Mouse (Mus musculus) 3T3-L1 (cell line): ENCODE measurements around the gene Sorl1.
"Not testable (repeated sequence)": the region's sequence is repeated elsewhere in the genome, so short reads cannot be mapped to it uniquely, and the experiment has no call there.

Experiments
- DNase-seq: peaks from one replicate; pipeline ENCODE4 v3.0.0-alpha.2; 2015; ENCODE audit warnings: low read depth, low spot score

Sorl1 gene

GRCm38 (mm10) chr9:42094028-42094551 is 30.0 kb downstream of the Sorl1 start:
- DNase-seq: no peak

- DNase-seq: no peak
These were observed 31.3 kb downstream of the Sorl1 start for GRCm38 (mm10) chr9:42092749-42093148.

DNA sequence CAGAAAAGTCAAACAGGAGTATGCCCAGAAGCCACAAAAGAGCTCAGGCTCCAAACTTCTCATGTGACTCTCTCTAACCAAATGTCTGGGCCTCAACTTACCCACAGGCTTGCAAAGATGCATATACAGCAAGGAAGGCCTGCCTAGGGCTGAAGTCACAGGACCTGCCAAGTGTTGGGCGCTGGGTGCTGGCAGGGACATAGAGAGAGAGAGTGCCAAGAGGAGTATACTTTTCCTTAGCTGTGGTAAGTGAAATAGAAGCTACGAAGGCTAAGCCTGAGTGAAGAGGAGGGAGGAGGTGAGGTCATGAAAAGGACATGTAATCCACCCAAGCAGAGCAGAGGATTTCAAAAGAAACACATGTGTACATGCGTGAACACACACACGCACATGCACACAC is 32.5 kb downstream of the Sorl1 start:
- no peak for DNase-seq

DNA sequence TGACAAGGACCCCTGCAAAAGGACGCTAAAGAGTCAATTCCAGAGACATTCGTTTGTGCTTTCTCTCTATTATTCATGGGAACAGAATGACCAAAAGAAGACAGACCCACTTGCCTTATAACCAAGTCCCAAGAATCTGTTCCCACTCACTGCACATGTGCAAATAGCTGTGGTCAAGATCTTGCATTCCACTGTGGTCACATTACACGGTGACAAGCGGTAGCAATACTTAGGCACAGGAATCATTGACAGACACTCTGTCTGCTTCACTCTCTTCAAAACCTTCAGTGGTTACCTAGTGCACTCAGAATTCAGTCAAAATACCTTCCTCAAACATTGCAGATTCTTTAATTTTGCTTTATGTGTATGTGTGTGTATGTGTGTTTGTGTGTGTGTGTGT is 36.2 kb downstream of the Sorl1 start:
- DNase-seq: peak; percentile 62

- no peak for DNase-seq
These were observed 38.1 kb downstream of the Sorl1 start for GRCm38 (mm10) chr9:42085970-42086369.

GRCm38 (mm10) chr9:42083661-42084067 is 40.4 kb downstream of the Sorl1 start:
- no peak for DNase-seq

DNA sequence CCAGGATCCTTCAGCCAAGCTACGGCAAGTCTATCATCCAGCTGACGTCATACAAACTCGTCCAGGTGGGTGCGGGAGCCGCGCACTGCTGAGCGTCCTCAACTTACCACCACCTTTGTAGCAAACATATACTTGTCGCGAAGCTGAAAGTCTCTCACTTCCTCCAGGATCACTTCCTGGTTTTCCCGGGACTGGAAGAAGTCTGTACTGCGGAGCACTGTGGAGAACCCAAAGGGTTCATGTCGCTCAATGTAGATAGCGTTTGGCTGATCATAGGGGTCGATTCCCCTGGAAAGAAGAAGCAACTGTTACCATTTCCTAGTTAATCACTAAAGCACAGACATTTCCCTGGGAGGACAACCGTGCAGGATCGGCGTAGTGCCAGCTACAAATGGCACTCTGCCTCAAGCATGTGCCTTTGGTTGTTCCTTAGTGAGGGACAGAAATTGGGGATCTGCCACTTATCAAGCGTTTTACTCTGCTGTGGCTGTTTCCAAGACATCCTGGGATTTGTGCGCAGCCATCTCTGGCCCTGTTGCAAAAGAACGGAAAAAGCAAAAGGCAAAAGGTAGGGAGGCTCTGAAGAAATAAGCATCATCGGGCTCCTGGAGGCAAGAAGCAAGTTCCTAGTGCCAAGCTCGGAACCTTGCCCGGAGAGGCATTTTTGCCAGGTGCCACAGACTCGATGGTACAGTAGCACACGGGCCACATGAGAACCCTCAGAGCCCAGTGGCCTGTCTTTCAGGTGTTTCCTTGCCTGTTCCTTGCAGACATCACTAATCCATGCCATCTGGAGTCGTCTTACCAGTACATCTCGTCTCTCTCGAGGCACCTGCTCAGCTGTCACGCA is 42.2 kb downstream of the Sorl1 start:
- no peak for DNase-seq

- DNase-seq: no peak
These were observed 43.4 kb downstream of the Sorl1 start for GRCm38 (mm10) chr9:42080671-42081070.

GRCm38 (mm10) chr9:42077112-42077845 is 46.8 kb downstream of the Sorl1 start:
- no peak for DNase-seq

DNA sequence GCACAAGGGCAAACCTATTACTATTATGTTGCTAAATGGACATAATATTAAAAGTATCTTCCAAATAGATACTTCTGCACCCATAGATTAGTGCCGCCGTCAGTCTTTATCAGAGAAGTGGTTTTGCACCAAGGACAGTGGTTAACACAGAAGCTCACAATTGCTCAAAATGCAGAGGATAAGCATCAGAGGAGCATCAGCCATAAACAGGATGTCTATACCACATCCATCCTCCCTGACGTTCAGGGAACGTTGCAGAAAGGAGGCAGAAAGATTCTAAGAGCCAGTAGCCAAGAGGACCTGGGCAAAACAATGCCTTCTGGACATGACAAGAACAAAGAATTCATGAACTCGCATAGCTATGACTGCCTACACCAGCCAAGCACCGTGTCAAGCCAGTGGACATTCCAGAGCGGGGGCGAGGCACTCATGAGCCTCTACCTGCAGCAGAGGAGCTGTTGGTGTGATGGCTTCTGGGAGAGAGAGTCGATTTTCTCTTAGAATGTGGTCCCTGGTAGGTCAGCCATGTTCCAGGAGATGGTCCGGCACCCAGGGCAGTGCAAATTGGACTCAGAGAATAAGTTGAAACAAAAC is 47.7 kb downstream of the Sorl1 start:
- no peak for DNase-seq

GRCm38 (mm10) chr9:42075241-42075640 is 48.9 kb downstream of the Sorl1 start:
- DNase-seq: no peak

GRCm38 (mm10) chr9:42072010-42072409 is 52.1 kb downstream of the Sorl1 start:
- no peak for DNase-seq

- DNase-seq: no peak
These were observed 53.2 kb downstream of the Sorl1 start for GRCm38 (mm10) chr9:42070856-42071255.

- DNase-seq: no peak
These were observed 54.6 kb downstream of the Sorl1 start for GRCm38 (mm10) chr9:42069471-42069870.

DNA sequence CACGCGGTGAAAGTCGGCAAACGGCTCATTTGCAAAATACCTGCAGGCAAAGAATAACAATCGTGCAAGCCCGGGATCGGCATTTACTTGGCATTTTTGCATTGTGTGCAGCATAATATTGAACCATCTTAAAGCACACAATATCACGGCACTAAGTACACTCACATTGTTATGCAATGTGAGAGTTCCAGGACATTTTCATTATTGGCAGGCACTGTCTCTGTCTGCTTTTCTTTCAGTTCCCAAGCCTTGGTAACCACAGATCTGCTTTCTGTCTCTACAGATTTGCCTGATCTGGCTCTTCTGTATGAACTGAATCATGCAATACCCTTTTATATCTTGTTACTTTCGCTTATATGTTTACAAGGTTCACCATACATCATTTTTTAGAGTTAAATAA is 56.1 kb downstream of the Sorl1 start:
- DNase-seq: no peak

- no peak for DNase-seq
These were observed 58.3 kb downstream of the Sorl1 start for GRCm38 (mm10) chr9:42065756-42066155.

DNA sequence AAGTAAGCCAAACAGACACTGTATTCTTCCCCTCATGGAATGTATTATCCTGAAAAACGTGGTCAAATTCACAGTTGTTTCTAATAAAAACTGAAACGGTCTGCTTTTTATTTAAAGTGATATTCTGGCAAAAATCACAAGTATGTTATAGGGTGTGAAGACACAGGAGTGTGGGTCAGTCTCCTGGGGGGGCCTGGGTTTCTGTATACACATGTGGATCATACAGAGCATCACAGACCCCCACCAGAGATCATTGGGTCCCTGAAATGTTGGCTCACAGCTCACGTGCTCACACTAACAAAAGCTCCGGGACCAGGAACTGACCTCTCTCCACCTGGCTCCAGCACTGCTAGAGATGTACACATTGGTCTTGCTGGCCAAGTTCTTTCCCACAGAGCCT is 60.7 kb downstream of the Sorl1 start:
- no peak for DNase-seq

- no peak for DNase-seq
These were observed 61.8 kb downstream of the Sorl1 start for GRCm38 (mm10) chr9:42062269-42062668.

DNA sequence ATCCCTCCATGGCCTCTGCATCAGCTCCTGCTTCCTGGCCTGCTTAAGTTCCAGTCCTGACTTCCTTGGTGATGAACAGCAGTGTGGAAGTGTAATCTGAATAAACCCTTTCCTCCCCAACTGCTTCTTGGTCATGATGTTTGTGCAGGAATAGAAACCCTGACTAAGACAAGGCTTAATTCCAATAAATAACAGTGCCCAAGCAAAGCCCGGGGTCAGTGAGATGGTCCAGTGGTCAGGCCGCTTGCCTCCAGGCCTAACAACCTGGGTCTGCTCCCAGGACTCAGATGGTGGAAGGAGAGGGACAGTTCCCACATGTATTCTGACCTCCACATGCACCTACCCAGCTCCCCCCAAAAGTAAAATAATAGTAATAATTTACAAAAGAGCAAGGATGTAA is 65.1 kb downstream of the Sorl1 start:
- DNase-seq: not testable (repeated sequence)

GRCm38 (mm10) chr9:42056591-42056990 is 67.5 kb downstream of the Sorl1 start:
- DNase-seq: no peak

DNA sequence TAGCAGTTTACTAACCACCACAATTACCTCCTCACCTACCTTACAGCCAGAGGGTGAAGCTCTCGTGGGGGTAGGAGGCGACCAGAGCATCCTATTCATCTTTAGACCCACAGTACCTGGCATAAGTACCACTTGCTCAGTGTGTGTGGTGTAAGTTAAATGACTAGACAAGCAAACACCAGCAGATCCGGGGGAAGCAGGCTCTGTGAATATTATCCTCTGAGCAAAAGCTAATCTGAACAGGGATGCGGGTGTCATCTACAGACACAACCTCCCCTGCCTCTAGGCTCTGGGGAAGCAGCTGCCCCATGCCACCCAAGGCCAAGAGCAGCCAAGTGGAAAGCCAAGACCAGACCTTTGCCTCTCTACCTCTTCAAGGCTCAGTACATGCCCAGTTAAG is 68.7 kb downstream of the Sorl1 start:
- DNase-seq: no peak
